Mouse (Mus musculus): ENCODE measurements around the gene Tet3.

- TF ChIP-seq POLR2A (IDR thresholded peaks at IDR 0.05; ENCODE audit: borderline replicate concordance, extremely low read depth, insufficient read depth, insufficient read length, poor library complexity, severe bottlenecking): no peak
- TF ChIP-seq CTCF (IDR thresholded peaks at IDR 0.05; ENCODE audit: borderline replicate concordance, extremely low read depth, insufficient read depth, insufficient read length): no peak
Measured at GRCm38 (mm10) chr6:83478628-83479027, 19.7 kb upstream of the Tet3 start.
